Mouse (Mus musculus): ENCODE data around the gene Zic2. TPM values are rescaled to one million over a fixed set of nuclear protein-coding genes. Genes with fewer than 3 reads are reported as not detected.
A peak's percentile ranks its signal among the peaks of the same experiment; 100 is the strongest.

Zic2 gene
- total and polyA plus RNA-seq, 3 experiments = 0.13 TPM; not detected in 2

DNA sequence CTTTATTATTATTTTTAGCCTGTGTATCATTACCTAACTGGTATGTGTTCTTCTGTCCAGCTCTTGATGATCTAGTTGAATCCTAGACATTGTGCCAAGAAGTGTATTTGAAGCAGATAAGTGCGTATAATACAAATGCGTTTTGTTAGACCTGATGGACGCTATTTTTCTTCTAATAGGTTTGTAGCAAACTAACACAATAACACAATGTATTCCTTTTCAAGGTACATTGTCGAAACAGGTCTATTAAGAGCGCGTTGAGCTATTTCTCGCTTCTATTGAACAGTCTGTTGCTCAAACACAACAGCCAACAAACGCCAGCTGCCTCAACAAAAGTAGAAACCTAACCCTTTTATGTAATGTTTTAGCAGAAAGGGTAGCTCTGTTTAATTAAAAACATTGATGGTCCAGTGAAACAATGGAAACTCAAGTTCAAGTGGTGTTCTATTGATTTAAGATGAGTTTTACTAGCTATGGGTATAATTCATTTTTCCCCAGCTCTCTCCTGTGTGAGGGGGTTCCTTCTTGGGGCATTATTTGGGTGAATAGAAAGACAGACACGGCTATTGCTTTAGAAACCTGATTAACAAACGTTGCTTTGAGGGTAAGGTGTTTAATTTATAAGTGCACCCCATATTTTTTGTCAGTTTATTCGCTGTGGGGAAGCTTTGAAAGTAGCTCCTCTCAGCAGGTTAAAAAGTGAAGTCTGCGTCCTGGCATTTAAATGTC, 14.6 kb downstream of the Zic2 start:
- no peaks in the 10 kb centered on the region for H3K79me2 ChIP-seq (replicated peaks; ENCODE audit: control insufficient read depth, extremely low read depth, insufficient read depth, poor library complexity, severe bottlenecking)
- no peaks in the 10 kb centered on the region for H3K27me3 ChIP-seq (replicated peaks)
- dilution Hi-C loops (cut with MboI; ENCODE audit: extremely low pct_ligation_motif_present, extremely low pct_unique_long_range_greater_than_20kb, low sequenced_read_pairs) = no loop called here
- H3K4me3 ChIP-seq (replicated peaks in 1 of 3; ENCODE audit: low read depth in 2 of 3, low read length in 2 of 3, poor library complexity in 1 of 3) = no peak overlapping the region
- no peaks in the 10 kb centered on the region for H3K36me3 ChIP-seq (replicated peaks in 1 of 2; ENCODE audit: control insufficient read depth in 1 of 2, insufficient read depth in 1 of 2, low read length in 1 of 2)
- TF ChIP-seq ZKSCAN1 (IDR thresholded peaks at IDR 0.05; ENCODE audit: borderline replicate concordance, low read depth, low read length) (no peak), RCOR1 (conservative IDR thresholded peaks at IDR 0.05; ENCODE audit: low read depth, low read length) (no peak), USF2 (conservative IDR thresholded peaks at IDR 0.05; ENCODE audit: low read depth, low read length) (no peak), POLR2AphosphoS2 (IDR thresholded peaks at IDR 0.05; ENCODE audit: low read depth, low read length) (no peak), EP300 (IDR thresholded peaks at IDR 0.05; ENCODE audit: low read length) (no peak)
- peak overlapping the region; percentile 55; the same call in 1 of the 2 replicates for H3K4me2 ChIP-seq (ENCODE audit: insufficient read depth, low read depth, poor library complexity, severe bottlenecking)
- in situ Hi-C loops (cut with MboI; ENCODE audit: low pct_ligation_motif_present, low pct_unique_long_range_greater_than_20kb, low sequenced_read_pairs) = no loop called here
- H3K9ac ChIP-seq (ENCODE audit: insufficient read depth, low read depth) = no peak overlapping the region
- no peaks in the 10 kb centered on the region for H3K9me3 ChIP-seq (replicated peaks; ENCODE audit: low read length)
- DNase-seq (ENCODE audit: extremely low read depth) = no peak
- H3K4me1 ChIP-seq (ENCODE audit: control insufficient read depth in 1 of 2, insufficient read depth in 2 of 2) = peaks cover 4 to 16% of the 10 kb centered on the region in 2 experiments; a peak in 2 of 4 replicates
- H3K27ac ChIP-seq (ENCODE audit: insufficient read depth, low read depth) = no peak overlapping the region

- Histone ChIP-seq H3K9me3 (replicated peaks; ENCODE audit: low read length) (no peaks in the 10 kb centered on the region), H3K27ac (ENCODE audit: insufficient read depth, low read depth) (no peak within 1 kb of the TSS), H3K4me2 (ENCODE audit: insufficient read depth, low read depth, poor library complexity, severe bottlenecking) (peak within 1 kb of the TSS; percentile 87), H3K36me3 (replicated peaks in 1 of 2; ENCODE audit: control insufficient read depth in 1 of 2, insufficient read depth in 1 of 2, low read length in 1 of 2) (no peaks in the 10 kb centered on the region), H3K27me3 (replicated peaks) (no peaks in the 10 kb centered on the region), H3K9ac (ENCODE audit: insufficient read depth, low read depth) (no peak within 1 kb of the TSS), H3K79me2 (replicated peaks; ENCODE audit: control insufficient read depth, extremely low read depth, insufficient read depth, poor library complexity, severe bottlenecking) (no peaks in the 10 kb centered on the region), H3K4me1 (ENCODE audit: control insufficient read depth in 1 of 2, insufficient read depth in 2 of 2) (peaks cover 0 to 11% of the 10 kb centered on the region in 2 experiments; a peak in 2 of 4 replicates), H3K4me3 (replicated peaks in 1 of 3; ENCODE audit: low read depth in 2 of 3, low read length in 2 of 3, poor library complexity in 1 of 3) (peak within 1 kb of the TSS in 1 of 3 experiments; percentile 28)
- dilution Hi-C loops (cut with MboI; ENCODE audit: extremely low pct_ligation_motif_present, extremely low pct_unique_long_range_greater_than_20kb, low sequenced_read_pairs) = no loop called here
- in situ Hi-C loops (cut with MboI; ENCODE audit: low pct_ligation_motif_present, low pct_unique_long_range_greater_than_20kb, low sequenced_read_pairs) = no loop called here
- peak; percentile 23; the same call in 1 of the 2 replicates for TF ChIP-seq NRF1 (IDR thresholded peaks at IDR 0.05; ENCODE audit: low read depth, low read length)
- no peak for TF ChIP-seq ZKSCAN1 (IDR thresholded peaks at IDR 0.05; ENCODE audit: borderline replicate concordance, low read depth, low read length)
- no peak for TF ChIP-seq E2F4 (IDR thresholded peaks at IDR 0.05; ENCODE audit: insufficient replicate concordance, low read depth, low read length)
- peak; percentile 66 for TF ChIP-seq BHLHE40 (IDR thresholded peaks at IDR 0.05; ENCODE audit: low read depth, low read length)
- DNase-seq (ENCODE audit: extremely low read depth) = no peak
These were observed 15.4 kb downstream of the Zic2 start, which contains the start of gene Gm10837 for GRCm38 (mm10) chr14:122490441-122491328. TSS of gene Gm10837 (plus strand) at chr14:122490586.

DNA sequence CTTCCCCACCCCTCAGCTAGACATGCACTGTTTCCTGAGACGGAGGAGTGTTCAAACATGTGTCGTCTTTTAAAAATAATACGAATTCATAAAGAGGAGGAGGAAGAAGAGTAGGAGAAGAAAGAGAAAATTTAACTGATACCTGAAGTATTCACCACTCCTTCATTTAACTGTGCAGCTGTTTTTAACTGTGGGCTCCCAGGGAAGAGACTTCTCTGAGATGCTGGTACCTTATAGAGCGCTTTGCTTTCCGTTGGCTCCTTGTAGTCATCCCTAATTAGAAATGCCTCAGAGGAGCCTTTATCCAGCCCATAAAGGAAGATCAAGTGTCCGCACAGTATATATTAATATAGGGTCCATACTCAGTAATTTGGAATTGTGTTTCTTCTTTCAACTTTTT, 16.3 kb downstream of the Zic2 start:
- dilution Hi-C loops (cut with MboI; ENCODE audit: extremely low pct_ligation_motif_present, extremely low pct_unique_long_range_greater_than_20kb, low sequenced_read_pairs) (no loop called here), in situ Hi-C loops (cut with MboI; ENCODE audit: low pct_ligation_motif_present, low pct_unique_long_range_greater_than_20kb, low sequenced_read_pairs) (no loop called here)
- Histone ChIP-seq H3K9me3 (replicated peaks; ENCODE audit: low read length) (no peaks in the 10 kb centered on the region), H3K27me3 (replicated peaks) (no peaks in the 10 kb centered on the region), H3K36me3 (replicated peaks in 1 of 2; ENCODE audit: control insufficient read depth in 1 of 2, insufficient read depth in 1 of 2, low read length in 1 of 2) (no peaks in the 10 kb centered on the region), H3K4me3 (replicated peaks in 1 of 3; ENCODE audit: low read depth in 2 of 3, low read length in 2 of 3, poor library complexity in 1 of 3) (no peak overlapping the region), H3K4me1 (ENCODE audit: control insufficient read depth in 1 of 2, insufficient read depth in 2 of 2) (peaks cover 0 to 2% of the 10 kb centered on the region in 2 experiments; a peak in 1 of 4 replicates), H3K9ac (ENCODE audit: insufficient read depth, low read depth) (no peak overlapping the region), H3K27ac (ENCODE audit: insufficient read depth, low read depth) (no peak overlapping the region), H3K4me2 (ENCODE audit: insufficient read depth, low read depth, poor library complexity, severe bottlenecking) (no peak overlapping the region), H3K79me2 (replicated peaks; ENCODE audit: control insufficient read depth, extremely low read depth, insufficient read depth, poor library complexity, severe bottlenecking) (no peaks in the 10 kb centered on the region)
- DNase-seq (ENCODE audit: extremely low read depth) = no peak
- TF ChIP-seq MAZ (IDR thresholded peaks at IDR 0.05; ENCODE audit: low read depth, low read length) (no peak), RCOR1 (conservative IDR thresholded peaks at IDR 0.05; ENCODE audit: low read depth, low read length) (no peak), ZKSCAN1 (IDR thresholded peaks at IDR 0.05; ENCODE audit: borderline replicate concordance, low read depth, low read length) (no peak), BHLHE40 (IDR thresholded peaks at IDR 0.05; ENCODE audit: low read depth, low read length) (no peak), SMC3 (IDR thresholded peaks at IDR 0.05; ENCODE audit: low read depth, low read length) (no peak), ZC3H11A (IDR thresholded peaks at IDR 0.05; ENCODE audit: low read depth, low read length) (no peak), NELFE (IDR thresholded peaks at IDR 0.05; ENCODE audit: low read depth, low read length) (no peak), GABPA (IDR thresholded peaks at IDR 0.05; ENCODE audit: insufficient replicate concordance, low read depth, low read length) (no peak), HCFC1 (IDR thresholded peaks at IDR 0.05; ENCODE audit: low read depth, low read length) (no peak), MEF2A (IDR thresholded peaks at IDR 0.05; ENCODE audit: borderline replicate concordance, low read depth, low read length) (no peak), TBP (conservative IDR thresholded peaks at IDR 0.05; ENCODE audit: low read depth, low read length) (no peak), TCF12 (IDR thresholded peaks at IDR 0.05; ENCODE audit: low read depth, low read length) (no peak), IRF4 (IDR thresholded peaks at IDR 0.05; ENCODE audit: low read depth, low read length) (no peak), POLR2A (IDR thresholded peaks at IDR 0.05; ENCODE audit: low read depth, low read length) (no peak), PAX5 (IDR thresholded peaks at IDR 0.05; ENCODE audit: low read length) (no peak)
